Mouse (Mus musculus) ES-Bruce4 (cell line): ENCODE measurements around the gene Myod1. TPM values are rescaled to one million over a fixed set of nuclear protein-coding genes. Genes with fewer than 3 reads are reported as not detected.

Experiments
- H3K27ac ChIP-seq: 2 replicates; pipeline ENCODE4 v1.5.1; 2012; ENCODE audit warnings: low read length, inconsistent platforms; ENCODE audit not compliant: insufficient read depth
- H3K27me3 ChIP-seq: 2 replicates; pipeline ENCODE4 v1.6.1; 2012; ENCODE audit warnings: mild to moderate bottlenecking, low read length, inconsistent platforms; ENCODE audit not compliant: control insufficient read depth, poor library complexity, insufficient read depth, severe bottlenecking
- H3K36me3 ChIP-seq: 2 replicates; pipeline ENCODE4 v1.6.1; 2012; ENCODE audit warnings: inconsistent platforms, mild to moderate bottlenecking, low read length, moderate library complexity; ENCODE audit not compliant: control insufficient read depth, poor library complexity, insufficient read depth, severe bottlenecking
- H3K4me1 ChIP-seq: one replicate; pipeline ENCODE4 v1.8.1; 2011; ENCODE audit warnings: low read length; ENCODE audit not compliant: control insufficient read depth, insufficient read depth
- H3K4me3 ChIP-seq: 2 replicates; pipeline ENCODE4 v1.5.1; 2011; ENCODE audit warnings: low read depth, mild to moderate bottlenecking, low read length
- H3K9ac ChIP-seq: 2 replicates; pipeline ENCODE4 v1.6.1; 2012; ENCODE audit warnings: low read depth, mild to moderate bottlenecking, inconsistent platforms; ENCODE audit not compliant: poor library complexity, severe bottlenecking
- H3K9me3 ChIP-seq: replicated peaks from 2 replicates; pipeline ENCODE4 v1.6.1; 2012; ENCODE audit warnings: mild to moderate bottlenecking, low read length, inconsistent platforms; ENCODE audit not compliant: control insufficient read depth, poor library complexity, insufficient read depth, severe bottlenecking
- CTCF ChIP-seq: IDR thresholded peaks from one replicate; pipeline ENCODE4 v1.8.1; 2011; ENCODE audit warnings: low read depth, low read length
- EP300 ChIP-seq: IDR thresholded peaks from 2 replicates; pipeline ENCODE4 v1.6.1; 2011; ENCODE audit warnings: low read depth, low read length; ENCODE audit not compliant: insufficient read depth
- POLR2A ChIP-seq: IDR thresholded peaks from one replicate; pipeline ENCODE4 v1.8.1; 2011; ENCODE audit warnings: low read length; ENCODE audit not compliant: insufficient read depth
- polyA plus RNA-seq: library from polyadenylated mRNA; stranded (reverse); fragments of >200 nt; gene quantifications from 2 replicates; pipeline ENCODE4 v1.2.4, GENCODE M21; 2011; ENCODE audit warnings: low read depth; ENCODE audit not compliant: missing spikeins, insufficient read depth, insufficient read length

Myod1 gene
- polyA plus RNA-seq, 1 experiment = not detected

GRCm38 (mm10) chr7:46398612-46399011 lies 22.3 kb downstream of the Myod1 start:
- H3K27me3 ChIP-seq = peaks cover 3% of the 10 kb centered on the region; the same call in 1 of the 2 replicates
- no peak overlapping the region for H3K4me3 ChIP-seq
- no peak overlapping the region for H3K9ac ChIP-seq
- TF ChIP-seq POLR2A (no peak), EP300 (no peak), CTCF (no peak)
- H3K36me3 ChIP-seq = no peaks in the 10 kb centered on the region
- no peak overlapping the region for H3K27ac ChIP-seq
- no peaks in the 10 kb centered on the region for H3K9me3 ChIP-seq
- H3K4me1 ChIP-seq = no peaks in the 10 kb centered on the region

GRCm38 (mm10) chr7:46399676-46400075 lies 23.4 kb downstream of the Myod1 start:
- Histone ChIP-seq H3K9ac (no peak overlapping the region), H3K4me1 (no peaks in the 10 kb centered on the region), H3K4me3 (no peak overlapping the region), H3K36me3 (no peaks in the 10 kb centered on the region), H3K27me3 (peaks cover 3% of the 10 kb centered on the region; the same call in 1 of the 2 replicates), H3K27ac (no peak overlapping the region), H3K9me3 (no peaks in the 10 kb centered on the region)
- TF ChIP-seq EP300 (no peak), POLR2A (no peak), CTCF (no peak)

GRCm38 (mm10) chr7:46400346-46400745 lies 24.1 kb downstream of the Myod1 start:
- H3K36me3 ChIP-seq = no peaks in the 10 kb centered on the region
- H3K4me3 ChIP-seq = no peak overlapping the region
- peaks cover 3% of the 10 kb centered on the region; the same call in 1 of the 2 replicates for H3K27me3 ChIP-seq
- no peaks in the 10 kb centered on the region for H3K9me3 ChIP-seq
- TF ChIP-seq POLR2A (no peak), EP300 (no peak), CTCF (no peak)
- no peak overlapping the region for H3K27ac ChIP-seq
- H3K9ac ChIP-seq = no peak overlapping the region
- no peaks in the 10 kb centered on the region for H3K4me1 ChIP-seq

- Histone ChIP-seq H3K27ac (no peak overlapping the region), H3K36me3 (no peaks in the 10 kb centered on the region), H3K4me3 (no peak overlapping the region), H3K27me3 (no peaks in the 10 kb centered on the region), H3K9me3 (no peaks in the 10 kb centered on the region), H3K9ac (no peak overlapping the region), H3K4me1 (no peaks in the 10 kb centered on the region)
- TF ChIP-seq CTCF (no peak), EP300 (no peak), POLR2A (no peak)
Measured at GRCm38 (mm10) chr7:46401371-46402180, 25.3 kb downstream of the Myod1 start.

- H3K36me3 ChIP-seq = no peaks in the 10 kb centered on the region
- no peaks in the 10 kb centered on the region for H3K9me3 ChIP-seq
- H3K27me3 ChIP-seq = no peaks in the 10 kb centered on the region
- H3K4me1 ChIP-seq = no peaks in the 10 kb centered on the region
- TF ChIP-seq CTCF = no peak
- no peak overlapping the region for H3K9ac ChIP-seq
- H3K27ac ChIP-seq = no peak overlapping the region
- no peak overlapping the region for H3K4me3 ChIP-seq
Measured at GRCm38 (mm10) chr7:46403616-46404485, 27.6 kb downstream of the Myod1 start.

- Histone ChIP-seq H3K27ac (no peak overlapping the region), H3K27me3 (no peaks in the 10 kb centered on the region), H3K4me3 (no peak overlapping the region), H3K9ac (no peak overlapping the region), H3K9me3 (no peaks in the 10 kb centered on the region), H3K36me3 (no peaks in the 10 kb centered on the region), H3K4me1 (no peaks in the 10 kb centered on the region)
- TF ChIP-seq CTCF (no peak), POLR2A (no peak), EP300 (no peak)
Measured at GRCm38 (mm10) chr7:46404756-46405155, 28.5 kb downstream of the Myod1 start.
